Mouse (Mus musculus) heart, embryonic 15.5 days (tissue): ENCODE data around the gene Tenm2. TPM values are rescaled to one million over a fixed set of nuclear protein-coding genes. Genes with fewer than 3 reads are reported as not detected.

ENCODE experiments used
- ATAC-seq: fragments of 200-750 bp; cut with Nextera tagmentation; replicated peaks from 2 replicates; pipeline ENCODE4 v1.8.0; 2017; ENCODE audit warnings: low read depth, moderate TSS enrichment; ENCODE audit not compliant: insufficient number of reproducible peaks, insufficient read depth, low FRiP score
- H3K27ac ChIP-seq: fragments of 300-500 bp; sonication (generic); 2 replicates; pipeline ENCODE4 v1.5.1; 2015; ENCODE audit warnings: mild to moderate bottlenecking, inconsistent platforms
- H3K27me3 ChIP-seq: fragments of 300-500 bp; sonication (generic); 2 replicates; pipeline ENCODE4 v1.6.1; 2015; ENCODE audit warnings: inconsistent platforms
- H3K36me3 ChIP-seq: fragments of 300-500 bp; sonication (generic); 2 replicates; pipeline ENCODE4 v1.6.1; 2015; ENCODE audit warnings: mild to moderate bottlenecking, inconsistent platforms
- H3K4me1 ChIP-seq: fragments of 300-500 bp; sonication (generic); replicated peaks from 2 replicates; pipeline ENCODE4 v1.6.1; 2015; ENCODE audit warnings: inconsistent platforms
- H3K4me2 ChIP-seq: fragments of 300-500 bp; sonication (generic); 2 replicates; pipeline ENCODE4 v1.6.1; 2015; ENCODE audit warnings: inconsistent platforms, mild to moderate bottlenecking, moderate library complexity
- H3K4me3 ChIP-seq: fragments of 300-500 bp; sonication (generic); 2 replicates; pipeline ENCODE4 v1.5.1; 2015; ENCODE audit warnings: mild to moderate bottlenecking, inconsistent platforms
- H3K9ac ChIP-seq: fragments of 300-500 bp; sonication (generic); 2 replicates; pipeline ENCODE4 v1.6.1; 2015; ENCODE audit warnings: mild to moderate bottlenecking, inconsistent platforms
- H3K9me3 ChIP-seq: fragments of 300-500 bp; sonication (generic); replicated peaks from 2 replicates; pipeline ENCODE4 v1.6.1; 2016; ENCODE audit warnings: inconsistent platforms
- WGBS: fragments of 180-500 bp; shearing (Covaris S2); methylation state at CpG from one replicate; pipeline ENCODE4 v1.1.7; 2015; ENCODE audit warnings: mixed read lengths; 5-methylcytosine and 5-hydroxymethylcytosine counted together
- polyA plus RNA-seq: library from polyadenylated mRNA; unstranded; fragments of >200 nt; fragmentation: Nextera tagmentation; extraction: Ambion mirVana; gene quantifications from 2 replicates; pipeline ENCODE4 v1.2.1, GENCODE M21; 2015

Tenm2 gene
- polyA plus RNA-seq, 1 experiment from 2014 or later, result 0.49 TPM

DNA sequence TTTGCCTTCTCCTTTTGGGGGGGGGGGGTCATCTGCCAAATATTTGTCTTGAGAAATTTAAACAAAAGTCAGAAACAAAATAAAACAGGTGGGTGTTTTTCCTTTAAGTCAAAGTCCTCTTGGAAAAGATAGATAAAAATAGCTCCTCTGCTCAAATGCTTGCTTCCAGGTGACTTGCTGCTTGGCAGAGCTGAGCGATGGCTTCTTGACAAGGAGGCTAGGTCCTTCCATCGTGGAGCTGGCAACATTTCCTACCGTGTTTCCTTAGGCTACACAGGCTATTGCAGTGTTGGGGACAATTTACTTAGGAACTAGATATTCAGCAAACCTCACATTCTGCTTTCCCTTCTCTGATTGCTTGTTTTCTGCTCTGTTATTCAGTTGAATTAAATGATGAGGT lies 342.7 kb downstream of the Tenm2 start:
- Histone ChIP-seq H3K9ac (no peak overlapping the region), H3K4me1 (no peaks in the 10 kb centered on the region), H3K4me3 (no peak overlapping the region), H3K4me2 (no peak overlapping the region), H3K9me3 (no peaks in the 10 kb centered on the region), H3K27me3 (no peaks in the 10 kb centered on the region), H3K27ac (no peak overlapping the region), H3K36me3 (no peaks in the 10 kb centered on the region)
- no peak for ATAC-seq
- WGBS, result 61% methylated on average over 3 of the region's 3 CpGs

DNA sequence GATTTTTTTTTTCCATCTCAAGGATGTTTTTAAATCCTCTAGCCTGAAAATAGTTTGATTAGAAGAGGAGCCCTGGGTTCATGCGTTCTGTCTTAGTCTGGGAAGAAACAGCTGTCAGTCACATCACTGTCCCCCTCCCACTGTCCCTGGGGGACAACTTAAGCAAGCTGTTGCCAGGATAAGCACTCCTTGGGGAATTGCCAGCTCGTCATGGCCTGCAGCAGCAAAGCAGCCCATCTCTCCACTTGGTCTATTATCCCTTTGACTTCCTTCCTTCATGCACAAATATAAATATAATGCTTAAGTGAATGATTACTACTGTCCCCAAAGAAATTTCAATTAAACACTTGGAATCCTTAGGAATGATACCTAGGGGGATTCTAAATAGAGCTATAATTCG lies 344.7 kb downstream of the Tenm2 start:
- Histone ChIP-seq H3K36me3 (no peaks in the 10 kb centered on the region), H3K9me3 (no peaks in the 10 kb centered on the region), H3K4me3 (no peak overlapping the region), H3K27me3 (no peaks in the 10 kb centered on the region), H3K27ac (no peak overlapping the region), H3K4me1 (no peaks in the 10 kb centered on the region), H3K4me2 (no peak overlapping the region), H3K9ac (no peak overlapping the region)
- no peak for ATAC-seq
- 38% methylated on average over 3 of the region's 3 CpGs for WGBS

DNA sequence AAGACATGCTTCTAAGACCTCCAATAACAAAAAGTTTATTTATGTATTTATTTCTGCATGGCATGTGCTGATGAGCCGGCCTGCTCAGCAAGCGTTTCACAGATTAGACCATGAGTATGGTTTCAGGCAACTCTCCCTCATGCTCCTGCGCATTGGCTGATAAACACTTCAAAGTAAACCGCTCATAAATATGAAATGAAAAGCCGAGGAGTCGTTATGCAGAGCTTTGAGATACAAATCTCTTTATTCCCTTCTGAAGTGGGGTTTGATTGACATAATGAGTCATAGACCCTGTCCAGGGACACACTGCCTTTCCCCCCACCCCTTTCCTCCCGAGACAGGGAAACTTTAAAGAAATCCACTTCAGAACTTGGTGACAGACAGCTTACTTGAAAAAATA lies 348.3 kb downstream of the Tenm2 start:
- WGBS, result 47% methylated on average over 7 of the region's 7 CpGs
- ATAC-seq, result no peak
- Histone ChIP-seq H3K36me3 (no peaks in the 10 kb centered on the region), H3K27ac (no peak overlapping the region), H3K9me3 (no peaks in the 10 kb centered on the region), H3K9ac (no peak overlapping the region), H3K4me2 (no peak overlapping the region), H3K4me1 (no peaks in the 10 kb centered on the region), H3K27me3 (no peaks in the 10 kb centered on the region), H3K4me3 (no peak overlapping the region)

DNA sequence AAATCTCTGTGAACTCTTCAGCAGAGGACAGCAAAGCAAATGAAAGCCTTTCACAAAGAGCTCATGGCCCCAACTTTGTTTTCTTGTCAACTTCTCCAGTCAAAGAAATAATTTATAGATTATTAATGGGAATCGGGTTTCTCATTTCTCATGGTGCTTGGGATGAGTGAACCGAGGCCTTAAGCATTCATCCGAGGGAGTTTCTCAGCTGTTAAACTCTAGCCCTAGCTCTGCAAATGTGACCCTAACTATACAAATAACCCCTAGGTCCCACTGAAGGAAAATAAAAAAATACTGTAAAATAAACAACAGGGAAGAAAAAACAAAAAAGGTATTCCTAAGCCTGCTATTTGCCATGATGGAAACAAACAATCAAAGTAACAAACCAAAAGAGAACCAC lies 349.6 kb downstream of the Tenm2 start:
- Histone ChIP-seq H3K36me3 (no peaks in the 10 kb centered on the region), H3K27ac (no peak overlapping the region), H3K9me3 (no peaks in the 10 kb centered on the region), H3K4me3 (no peak overlapping the region), H3K4me2 (no peak overlapping the region), H3K9ac (no peak overlapping the region), H3K27me3 (no peaks in the 10 kb centered on the region), H3K4me1 (no peaks in the 10 kb centered on the region)
- ATAC-seq, result no peak
- WGBS, result 82% methylated on average over 3 of the region's 3 CpGs

DNA sequence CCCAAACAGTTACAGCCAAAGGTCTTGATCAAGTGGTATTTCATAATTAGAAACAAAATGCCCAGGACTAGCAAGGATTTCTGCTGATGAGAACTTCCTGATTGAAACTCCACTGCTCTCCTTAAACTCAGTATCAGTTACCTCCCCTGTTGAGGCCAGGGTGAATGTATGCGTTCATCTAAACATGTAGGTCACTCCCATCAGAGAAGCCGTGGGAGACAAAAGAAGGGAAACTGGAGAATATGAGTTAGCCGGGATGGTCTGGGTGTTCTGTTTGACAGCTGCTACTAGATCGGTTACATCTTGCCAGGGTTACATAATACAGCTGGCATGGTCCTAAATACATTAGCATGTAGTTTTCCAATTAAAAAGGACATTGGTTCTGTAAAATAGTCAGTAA lies 362.8 kb downstream of the Tenm2 start:
- no peaks in the 10 kb centered on the region for H3K27me3 ChIP-seq
- H3K27ac ChIP-seq, result no peak overlapping the region
- no peak overlapping the region for H3K9ac ChIP-seq
- 50% methylated on average over 4 of the region's 4 CpGs for WGBS
- no peaks in the 10 kb centered on the region for H3K36me3 ChIP-seq
- no peaks in the 10 kb centered on the region for H3K4me1 ChIP-seq
- H3K4me3 ChIP-seq, result no peak overlapping the region
- H3K4me2 ChIP-seq, result no peak overlapping the region
- no peaks in the 10 kb centered on the region for H3K9me3 ChIP-seq
- ATAC-seq, result no peak

DNA sequence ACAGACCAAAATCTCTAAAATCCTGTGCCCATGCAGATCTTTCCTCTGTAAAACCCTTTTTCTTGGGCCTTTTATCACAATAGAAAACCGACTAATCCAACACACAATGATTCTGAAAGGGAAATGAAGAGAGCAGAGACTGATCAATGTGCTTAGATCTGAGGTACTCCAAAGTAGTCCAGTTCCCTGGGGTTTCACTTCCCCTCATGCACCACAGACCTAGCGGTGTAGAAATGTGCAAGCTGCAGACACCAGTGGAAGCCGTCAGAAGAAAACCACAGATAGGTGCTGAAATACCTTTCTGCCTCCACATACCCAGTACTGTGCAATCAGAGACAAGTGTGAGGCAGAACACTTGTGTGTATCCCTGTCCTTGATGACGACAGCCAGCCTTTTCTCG lies 365.2 kb downstream of the Tenm2 start:
- no peak overlapping the region for H3K4me3 ChIP-seq
- H3K9ac ChIP-seq, result no peak overlapping the region
- H3K4me2 ChIP-seq, result no peak overlapping the region
- no peaks in the 10 kb centered on the region for H3K9me3 ChIP-seq
- H3K27me3 ChIP-seq, result no peaks in the 10 kb centered on the region
- H3K4me1 ChIP-seq, result no peaks in the 10 kb centered on the region
- ATAC-seq, result no peak
- H3K36me3 ChIP-seq, result no peaks in the 10 kb centered on the region
- WGBS, result 67% methylated on average over 5 of the region's 5 CpGs
- H3K27ac ChIP-seq, result no peak overlapping the region

DNA sequence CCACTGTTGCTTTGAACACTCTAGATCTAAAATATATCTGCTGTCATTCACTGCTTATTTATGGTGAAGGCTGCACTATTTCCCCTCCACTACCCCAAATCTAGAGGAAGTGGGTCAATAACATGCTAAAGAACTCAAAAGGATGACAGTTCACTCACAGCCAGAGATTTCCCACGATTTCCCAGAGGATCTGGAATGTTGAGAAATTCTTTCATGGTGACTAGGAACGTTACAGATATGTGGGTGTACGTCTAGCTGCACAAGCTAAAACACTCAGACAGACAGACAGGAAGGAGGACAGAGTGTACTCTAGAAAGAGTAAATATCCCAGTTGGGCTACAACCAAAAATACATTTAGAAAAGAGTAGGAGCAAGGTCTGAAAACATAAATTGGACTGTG lies 384.1 kb downstream of the Tenm2 start:
- 15% methylated on average over 3 of the region's 3 CpGs for WGBS
- H3K27ac ChIP-seq, result no peak overlapping the region
- no peaks in the 10 kb centered on the region for H3K4me1 ChIP-seq
- H3K27me3 ChIP-seq, result no peaks in the 10 kb centered on the region
- H3K36me3 ChIP-seq, result no peaks in the 10 kb centered on the region
- no peak for ATAC-seq
- H3K9ac ChIP-seq, result no peak overlapping the region
- no peak overlapping the region for H3K4me3 ChIP-seq
- no peaks in the 10 kb centered on the region for H3K9me3 ChIP-seq
- H3K4me2 ChIP-seq, result no peak overlapping the region

DNA sequence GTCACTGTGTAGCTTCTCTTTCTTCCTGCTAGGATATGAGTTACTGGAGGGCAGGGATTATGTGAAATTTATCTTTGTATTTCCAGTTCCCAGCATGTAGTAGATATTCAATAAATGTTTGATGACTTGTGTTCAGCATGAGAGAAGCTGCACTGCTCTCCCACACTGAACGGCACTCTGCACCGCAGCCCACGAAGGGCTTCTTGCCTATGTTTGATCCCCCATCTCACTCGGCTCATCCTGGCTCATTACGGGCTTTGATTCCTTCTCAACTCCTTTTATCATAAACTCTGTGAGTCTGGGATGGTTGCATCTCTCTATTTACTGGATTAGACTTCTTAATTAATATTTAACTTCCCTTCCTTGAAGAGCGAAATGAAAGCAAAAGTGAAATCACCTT lies 388.3 kb downstream of the Tenm2 start:
- H3K9me3 ChIP-seq, result no peaks in the 10 kb centered on the region
- no peaks in the 10 kb centered on the region for H3K4me1 ChIP-seq
- 85% methylated on average over 6 of the region's 6 CpGs for WGBS
- H3K9ac ChIP-seq, result no peak overlapping the region
- H3K27ac ChIP-seq, result no peak overlapping the region
- ATAC-seq, result no peak
- H3K36me3 ChIP-seq, result no peaks in the 10 kb centered on the region
- no peaks in the 10 kb centered on the region for H3K27me3 ChIP-seq
- no peak overlapping the region for H3K4me3 ChIP-seq
- no peak overlapping the region for H3K4me2 ChIP-seq

DNA sequence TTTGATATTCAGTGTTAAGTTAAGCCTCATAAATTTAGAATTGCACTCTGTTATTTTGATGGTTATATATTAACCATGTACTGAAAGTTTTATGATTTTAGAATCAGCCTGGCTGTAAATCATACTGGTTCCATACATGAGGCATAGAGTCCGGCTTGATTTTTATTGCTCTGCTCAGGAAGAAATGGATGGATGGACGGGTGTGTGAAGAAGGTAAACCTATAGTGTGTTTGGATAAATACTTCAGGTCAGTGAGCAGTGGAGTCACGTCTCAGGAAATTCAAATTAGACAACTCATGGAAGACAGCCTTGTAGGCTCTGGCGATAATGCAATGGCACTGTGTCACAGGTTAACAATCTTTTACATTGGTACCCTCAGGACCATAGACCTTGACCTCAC lies 402.9 kb downstream of the Tenm2 start:
- Histone ChIP-seq H3K27me3 (no peaks in the 10 kb centered on the region), H3K9me3 (no peaks in the 10 kb centered on the region), H3K27ac (no peak overlapping the region), H3K9ac (no peak overlapping the region), H3K36me3 (no peaks in the 10 kb centered on the region), H3K4me3 (no peak overlapping the region), H3K4me2 (no peak overlapping the region), H3K4me1 (no peaks in the 10 kb centered on the region)
- 81% methylated on average over 4 of the region's 4 CpGs for WGBS
- no peak for ATAC-seq

DNA sequence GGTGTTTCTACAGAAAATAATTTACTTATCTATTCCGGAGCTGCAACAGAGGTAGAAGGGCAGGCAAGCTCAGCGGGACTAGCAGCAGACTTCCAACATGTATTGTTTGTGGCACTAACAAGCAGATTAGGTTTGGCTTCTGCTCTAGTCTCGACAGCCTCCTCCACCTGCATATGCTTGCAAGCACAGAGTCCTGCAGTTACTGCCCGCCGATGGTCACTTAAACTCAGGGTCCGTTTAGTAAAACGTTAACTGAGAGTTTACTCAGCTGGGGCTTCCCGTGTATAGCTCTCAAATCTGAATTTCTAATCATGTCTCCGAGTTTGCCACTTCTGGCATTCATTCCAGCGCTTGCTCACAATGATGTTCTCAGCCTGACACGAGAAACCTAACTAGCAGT lies 404.3 kb downstream of the Tenm2 start:
- no peak for ATAC-seq
- Histone ChIP-seq H3K27ac (no peak overlapping the region), H3K9me3 (no peaks in the 10 kb centered on the region), H3K27me3 (no peaks in the 10 kb centered on the region), H3K36me3 (no peaks in the 10 kb centered on the region), H3K4me3 (no peak overlapping the region), H3K4me2 (no peak overlapping the region), H3K9ac (no peak overlapping the region), H3K4me1 (no peaks in the 10 kb centered on the region)
- WGBS, result 69% methylated on average over 11 of the region's 11 CpGs

DNA sequence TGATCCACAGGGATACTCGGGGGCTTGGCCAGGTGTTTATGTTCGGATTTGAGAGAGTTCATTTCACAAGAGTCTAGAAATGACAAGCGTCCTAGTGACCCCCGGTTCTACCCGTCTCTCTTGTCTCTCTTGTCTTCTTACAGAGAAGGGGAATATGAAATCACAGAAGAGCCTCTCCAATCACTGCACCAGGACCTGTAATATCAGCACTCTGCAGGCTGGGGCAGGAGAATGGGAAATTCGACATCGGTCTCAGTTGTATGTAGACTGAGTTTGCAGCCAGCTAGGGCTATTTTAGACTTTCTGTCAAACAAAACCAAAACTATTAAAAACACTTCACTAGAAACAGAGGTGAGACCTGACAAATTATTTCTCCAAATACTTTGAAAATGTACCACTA lies 411.1 kb downstream of the Tenm2 start:
- no peaks in the 10 kb centered on the region for H3K4me1 ChIP-seq
- H3K4me3 ChIP-seq, result no peak overlapping the region
- H3K4me2 ChIP-seq, result no peak overlapping the region
- H3K9ac ChIP-seq, result no peak overlapping the region
- 39% methylated on average over 7 of the region's 7 CpGs for WGBS
- no peak for ATAC-seq
- no peaks in the 10 kb centered on the region for H3K27me3 ChIP-seq
- no peak overlapping the region for H3K27ac ChIP-seq
- H3K36me3 ChIP-seq, result no peaks in the 10 kb centered on the region
- no peaks in the 10 kb centered on the region for H3K9me3 ChIP-seq

DNA sequence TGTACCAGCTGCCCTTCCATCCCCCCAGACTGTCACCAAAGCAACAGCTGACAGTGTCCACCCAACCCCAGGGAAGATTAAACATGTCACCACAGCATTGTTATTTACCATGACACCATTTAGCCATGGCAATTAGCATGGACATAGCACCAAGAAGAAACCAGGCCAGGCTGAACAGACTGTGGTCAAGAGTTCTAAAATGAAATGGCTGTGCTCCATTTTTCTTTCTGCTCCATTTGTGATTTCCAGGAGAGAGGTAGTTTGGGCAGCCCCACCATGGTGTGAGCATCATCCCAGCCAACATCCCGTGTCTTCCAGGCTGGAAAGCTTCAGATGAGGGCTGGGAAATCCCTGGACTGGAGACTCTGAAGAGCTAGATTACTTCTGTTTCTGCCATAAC lies 431.1 kb downstream of the Tenm2 start:
- Histone ChIP-seq H3K4me3 (no peak overlapping the region), H3K27me3 (no peaks in the 10 kb centered on the region), H3K36me3 (no peaks in the 10 kb centered on the region), H3K27ac (no peak overlapping the region), H3K9me3 (no peaks in the 10 kb centered on the region), H3K9ac (no peak overlapping the region), H3K4me1 (no peaks in the 10 kb centered on the region), H3K4me2 (no peak overlapping the region)
- 58% methylated on average over 1 of the region's 1 CpGs for WGBS
- ATAC-seq, result no peak

DNA sequence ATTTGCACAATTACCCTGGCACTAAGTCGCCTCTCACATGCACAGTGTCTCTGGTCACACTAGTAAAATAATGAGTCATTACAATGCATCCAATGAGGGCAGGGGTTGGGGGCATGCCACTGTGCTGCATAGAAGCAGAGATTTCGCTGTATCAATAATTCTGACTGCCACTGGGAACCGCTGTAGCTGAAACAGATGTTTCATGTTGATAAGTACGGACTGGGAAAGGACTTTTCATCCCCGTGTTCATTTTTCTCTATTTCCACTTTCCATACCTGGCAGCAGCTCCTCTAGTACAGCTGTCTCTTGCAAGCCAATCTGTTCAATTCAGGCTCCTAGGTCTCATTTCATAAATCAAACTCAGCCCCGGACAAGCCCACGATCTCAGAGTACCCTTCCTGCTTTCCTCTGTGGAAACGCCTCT lies 433.5 kb downstream of the Tenm2 start:
- H3K36me3 ChIP-seq, result no peaks in the 10 kb centered on the region
- H3K4me1 ChIP-seq, result no peaks in the 10 kb centered on the region
- H3K9me3 ChIP-seq, result no peaks in the 10 kb centered on the region
- no peaks in the 10 kb centered on the region for H3K27me3 ChIP-seq
- no peak overlapping the region for H3K9ac ChIP-seq
- H3K4me2 ChIP-seq, result no peak overlapping the region
- no peak overlapping the region for H3K4me3 ChIP-seq
- no peak for ATAC-seq
- 67% methylated on average over 8 of the region's 8 CpGs for WGBS
- H3K27ac ChIP-seq, result no peak overlapping the region
